Mouse (Mus musculus) telencephalon, adult 2 months (tissue): ENCODE measurements around the gene Mdh1b.

ENCODE experiments used
- DNase-seq: peaks from one replicate; pipeline ENCODE4 v3.0.0-alpha.2; 2011; ENCODE audit warnings: low read depth, low spot score

The Mdh1b gene

DNA sequence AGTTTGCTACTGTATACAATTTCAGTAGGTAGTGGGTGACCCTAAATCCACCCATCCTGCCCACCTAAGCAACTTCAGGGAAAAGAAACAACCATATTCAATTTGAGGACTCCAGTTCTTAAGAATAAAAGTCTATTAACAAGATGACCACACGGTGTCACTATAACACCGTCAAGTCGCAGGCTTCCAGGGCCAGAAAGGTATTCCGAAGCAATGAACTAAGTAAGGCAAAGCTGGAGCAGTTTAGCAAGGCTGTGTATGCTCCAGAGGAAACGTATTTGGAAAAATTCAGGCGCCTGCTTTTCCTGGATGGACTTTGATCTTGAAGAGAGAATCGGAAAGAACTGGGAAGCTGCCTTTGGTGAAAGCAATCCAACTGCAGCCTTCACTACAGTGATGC lies 70.5 kb downstream of the Mdh1b start:
- peak; percentile 67 for DNase-seq

DNA sequence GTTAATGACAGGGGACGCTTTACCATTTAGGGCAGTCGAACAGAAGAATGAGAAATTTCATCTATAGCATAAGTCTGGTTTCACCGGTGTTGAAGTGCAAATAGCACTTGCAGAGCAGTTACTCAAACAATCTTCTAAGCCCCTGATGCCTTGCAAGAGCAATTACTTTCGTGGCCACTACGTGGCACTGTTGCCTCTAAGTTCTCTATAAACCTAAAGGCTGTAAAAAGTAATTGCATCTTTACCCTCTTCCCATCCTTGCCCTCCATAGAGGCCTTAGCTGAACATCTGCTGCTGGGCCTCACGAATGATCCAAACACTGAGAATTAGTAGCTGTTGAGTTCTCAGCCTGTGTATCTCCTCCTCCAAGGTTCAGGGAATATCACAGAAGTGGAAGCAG lies 72.1 kb downstream of the Mdh1b start:
- DNase-seq: peak; percentile 43
